Mouse (Mus musculus) spleen, adult 2 months (tissue): ENCODE measurements at regions not wholly inside any gene's neighbourhood (a gene's known extent, or its start where the extent isn't known, plus 50 kb on each side); places are given as distances from the start of the nearest gene placed in this dataset.

Experiments used
- CTCF ChIP-seq: fragments of 200-500 bp; IDR thresholded peaks from 2 replicates; pipeline ENCODE4 v1.5.1; 2011; ENCODE audit warnings: mild to moderate bottlenecking, inconsistent platforms; ENCODE audit not compliant: insufficient read depth, insufficient read length, insufficient replicate concordance; ENCODE audit errors: extremely low read depth
- POLR2A ChIP-seq: fragments of 200-500 bp; IDR thresholded peaks from 2 replicates; pipeline ENCODE4 v1.6.1; 2011; ENCODE audit warnings: low read depth, low read length, inconsistent platforms

DNA sequence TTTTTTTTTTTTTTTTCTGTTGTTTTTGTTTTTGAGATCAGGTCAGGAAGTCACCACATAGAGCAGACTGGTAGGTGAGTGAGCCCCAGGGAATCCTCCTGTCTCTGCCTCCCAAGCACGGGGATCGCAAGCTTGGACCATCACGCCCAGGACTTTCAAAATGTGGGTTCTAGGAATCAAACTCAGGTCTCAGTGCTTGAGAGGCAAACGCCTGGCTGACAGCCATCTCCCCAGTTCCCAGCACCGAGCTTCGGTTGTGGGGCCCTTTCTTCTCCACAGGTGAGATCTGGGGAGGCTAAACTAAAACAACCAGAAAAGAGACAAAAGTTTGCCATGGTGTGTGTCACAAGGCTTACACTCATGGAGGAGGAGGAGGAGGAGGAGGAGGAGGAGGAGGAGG lies 84.5 kb downstream of the Mis18a start:
- TF ChIP-seq CTCF = no peak
- TF ChIP-seq POLR2A = no peak
